ENCODE assay signal across 8 mouse cellular contexts in the genomic region with DNA sequence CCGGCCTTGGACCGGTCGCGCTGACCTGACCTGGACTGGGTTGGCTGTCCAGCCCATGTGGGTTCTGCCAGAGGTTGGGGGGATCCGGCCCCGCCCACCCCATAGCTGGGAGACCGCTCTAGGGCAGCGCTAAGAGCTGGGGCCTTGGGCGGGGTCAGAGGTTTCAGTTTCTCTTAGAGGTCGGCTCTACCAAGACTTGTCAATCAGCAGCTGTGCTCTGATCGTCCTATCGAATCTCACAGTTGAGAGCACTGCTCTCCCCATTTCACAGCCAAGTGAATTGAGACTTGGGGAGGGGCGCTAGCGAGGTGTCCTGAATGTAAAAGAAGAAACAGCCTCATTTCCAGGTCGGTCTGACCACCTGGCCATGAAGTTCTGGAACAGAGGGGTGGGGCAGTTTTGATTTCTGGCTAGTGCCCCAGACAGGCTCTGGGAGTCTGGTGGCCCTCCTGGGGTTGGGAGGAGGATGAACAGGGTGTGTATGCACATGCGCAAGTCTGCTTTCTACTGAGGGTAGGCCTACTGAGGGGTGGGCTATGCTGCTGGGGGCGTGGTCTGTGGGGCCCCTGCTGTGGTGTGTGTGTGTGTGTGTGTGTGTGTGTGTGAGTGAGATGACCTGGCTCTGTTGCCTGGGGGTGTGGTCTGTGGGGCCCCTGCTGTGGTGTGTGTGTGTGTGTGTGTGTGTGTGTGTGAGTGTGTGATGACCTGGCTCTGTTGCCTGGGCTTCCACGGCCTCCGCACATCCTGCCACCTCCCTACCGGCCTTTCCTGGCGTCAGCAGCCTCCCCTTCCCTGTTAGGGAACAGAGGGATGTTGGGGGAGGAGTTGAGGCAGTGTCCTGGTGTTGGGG. TPM values are rescaled to one million over a fixed set of nuclear protein-coding genes. Genes with fewer than 3 reads are reported as not detected.
DNase-seq lines count a peak whose midpoint lies in the region; ATAC-seq and TF ChIP-seq lines count a peak whose summit lies in the region.

No protein-coding gene starts in this region.

- peak; percentile 67 for ATAC-seq in lung, embryonic 14.5 days (ENCODE audit: insufficient read depth)
- peak; percentile 48 for ATAC-seq in neural tube, embryonic 14.5 days (ENCODE audit: low read depth)

- 3% methylated on average over 21 of the region's 21 CpGs for WGBS in heart, adult 2 months
- WGBS in lung, embryonic 14.5 days = 1% methylated on average over 21 of the region's 21 CpGs
- WGBS in neural tube, embryonic 14.5 days = under 1% methylated on average over 21 of the region's 21 CpGs

- no peak for TF ChIP-seq EP300 in MEL (IDR thresholded peaks at IDR 0.05; ENCODE audit: low read depth in 1 of 2, low read length in 2 of 2)
- no peak; the same call in 1 of the 2 replicates for TF ChIP-seq EP300 in heart, adult 2 months (IDR thresholded peaks at IDR 0.05; ENCODE audit: insufficient read depth, low read depth, low read length)

- peak overlapping the region; percentile 80 for H3K9ac ChIP-seq in MEL (ENCODE audit: control insufficient read depth, low read depth, low read length, poor library complexity, severe bottlenecking)
- H3K9ac ChIP-seq in heart, adult 2 months (ENCODE audit: low read depth, low read length) = peak overlapping the region; percentile 86
- H3K9ac ChIP-seq in lung, embryonic 14.5 days = peak overlapping the region; percentile 89
- peak overlapping the region; percentile 42; the same call in 1 of the 2 replicates for H3K9ac ChIP-seq in neural tube, embryonic 14.5 days (replicated peaks; ENCODE audit: low read depth, low read length)

- peaks cover 2 to 14% of the 10 kb centered on the region in 2 experiments for H3K4me1 ChIP-seq in MEL (ENCODE audit: control insufficient read depth in 1 of 2, insufficient read depth in 2 of 2, low read length in 2 of 2)
- peaks cover 23% of the 10 kb centered on the region for H3K4me1 ChIP-seq in heart, adult 2 months (ENCODE audit: control insufficient read depth, insufficient read depth, low read length)
- H3K4me1 ChIP-seq in lung, embryonic 14.5 days (ENCODE audit: insufficient read depth) = peaks cover 22% of the 10 kb centered on the region
- peaks cover 24% of the 10 kb centered on the region for H3K4me1 ChIP-seq in neural tube, embryonic 14.5 days (ENCODE audit: control insufficient read depth, insufficient read depth, low read length)

- intact Hi-C loops in heart, adult 2 months (cut with DNase I) = loop anchor here (2.0 kb wide), 1 partner anchor 43 kb away; no protein-coding TSS in a partner anchor

- peaks cover 0 to 5% of the 10 kb centered on the region in 2 experiments; a peak in 2 of 4 replicates for H3K36me3 ChIP-seq in MEL (ENCODE audit: control insufficient read depth in 1 of 2, insufficient read depth in 2 of 2, low read length in 2 of 2)
- H3K36me3 ChIP-seq in heart, adult 2 months (ENCODE audit: control insufficient read depth, insufficient read depth, low read length) = no peaks in the 10 kb centered on the region
- peaks cover 14% of the 10 kb centered on the region; the same call in 1 of the 2 replicates for H3K36me3 ChIP-seq in lung, embryonic 14.5 days (ENCODE audit: insufficient read depth)
- H3K36me3 ChIP-seq in neural tube, embryonic 14.5 days (ENCODE audit: control insufficient read depth, insufficient read depth, low read length) = no peaks in the 10 kb centered on the region

- no peak for TF ChIP-seq RAD21 in MEL (IDR thresholded peaks at IDR 0.05; ENCODE audit: low read depth, low read length)

- no peak for TF ChIP-seq CTCF in MEL (IDR thresholded peaks at IDR 0.05 in 2 of 3, conservative IDR thresholded peaks at IDR 0.05 in 1 of 3; ENCODE audit: control insufficient read depth in 1 of 3, insufficient read depth in 1 of 3, low read depth in 2 of 3, low read length in 3 of 3, poor library complexity in 1 of 3, severe bottlenecking in 1 of 3)
- no peak for TF ChIP-seq CTCF in heart, adult 2 months (IDR thresholded peaks at IDR 0.05)
- 0 out of 2 replicates have a peak, but pooled peaks have one; percentile 2 for TF ChIP-seq CTCF in lung, embryonic 14.5 days (IDR thresholded peaks at IDR 0.05; ENCODE audit: low read depth)

- peak overlapping the region; percentile 71 for H3K27ac ChIP-seq in MEL (ENCODE audit: control insufficient read depth, low read depth, low read length)
- peak overlapping the region; percentile 99 for H3K27ac ChIP-seq in heart, adult 2 months
- peak overlapping the region; percentile 91 for H3K27ac ChIP-seq in lung, embryonic 14.5 days (ENCODE audit: low read depth)
- peak overlapping the region; percentile 70 for H3K27ac ChIP-seq in neural tube, embryonic 14.5 days (ENCODE audit: low read depth, low read length)

- peak overlapping the region; percentile 93 for H3K4me2 ChIP-seq in lung, embryonic 14.5 days
- H3K4me2 ChIP-seq in neural tube, embryonic 14.5 days (ENCODE audit: low read depth, low read length) = peak overlapping the region; percentile 64

- DNase-seq in 3T3-L1 (ENCODE audit: low read depth, low spot score) (peak; percentile 89), MEL (ENCODE audit: low read depth, low spot score) (peak; percentile 84)
- DNase-seq in embryo, embryonic 9.5 days (ENCODE audit: extremely low spot score) = peak; percentile 79
- peak; percentile 65 to 76 for DNase-seq in heart, adult 2 months
- DNase-seq in kidney, adult 11 months = peak; percentile 59
- DNase-seq in lung, embryonic 14.5 days = peak; percentile 84
- DNase-seq in layer of hippocampus, postnatal 25 days (ENCODE audit: extremely low spot score in 1 of 2, low spot score in 1 of 2) = no peak

- no peaks in the 10 kb centered on the region for H3K9me3 ChIP-seq in MEL (replicated peaks; ENCODE audit: insufficient read depth, low read length)
- no peaks in the 10 kb centered on the region for H3K9me3 ChIP-seq in lung, embryonic 14.5 days (ENCODE audit: low read depth, low read length)
- H3K9me3 ChIP-seq in neural tube, embryonic 14.5 days (ENCODE audit: control insufficient read depth, low read length) = no peaks in the 10 kb centered on the region

- H3K79me2 ChIP-seq in MEL (ENCODE audit: control insufficient read depth, insufficient read depth, low read length, poor library complexity) = peaks cover 4% of the 10 kb centered on the region; the same call in 1 of the 2 replicates
- 0 out of 2 replicates have a peak, but pooled peaks cover 5% of the 10 kb centered on the region for H3K79me2 ChIP-seq in heart, adult 2 months (replicated peaks; ENCODE audit: control insufficient read depth, insufficient read depth, low read length)

- no peak for TF ChIP-seq POLR2A in MEL (IDR thresholded peaks at IDR 0.05; ENCODE audit: control insufficient read depth in 1 of 2, insufficient read depth in 1 of 2, low read depth in 1 of 2, low read length in 2 of 2, poor library complexity in 1 of 2)
- peak; percentile 41; the same call in 1 of the 2 replicates for TF ChIP-seq POLR2A in heart, adult 2 months (IDR thresholded peaks at IDR 0.05; ENCODE audit: insufficient read depth, low read depth, low read length)

- peak overlapping the region; percentile 75 to 82 for H3K4me3 ChIP-seq in MEL (ENCODE audit: control insufficient read depth in 1 of 2, insufficient read depth in 1 of 2, low read depth in 2 of 2, low read length in 2 of 2)
- H3K4me3 ChIP-seq in heart, adult 2 months = peak overlapping the region; percentile 98
- peak overlapping the region; percentile 96 for H3K4me3 ChIP-seq in lung, embryonic 14.5 days (ENCODE audit: low read depth, low read length)
- H3K4me3 ChIP-seq in neural tube, embryonic 14.5 days (ENCODE audit: low read depth, low read length) = peak overlapping the region; percentile 47

- no peaks in the 10 kb centered on the region for H3K27me3 ChIP-seq in MEL (ENCODE audit: control insufficient read depth in 1 of 2, insufficient read depth in 2 of 2, low read length in 2 of 2)
- no peaks in the 10 kb centered on the region for H3K27me3 ChIP-seq in heart, adult 2 months (ENCODE audit: control insufficient read depth, insufficient read depth, low read length)
- no peaks in the 10 kb centered on the region for H3K27me3 ChIP-seq in lung, embryonic 14.5 days (ENCODE audit: insufficient read depth, low read length)
- no peaks in the 10 kb centered on the region for H3K27me3 ChIP-seq in neural tube, embryonic 14.5 days (ENCODE audit: control insufficient read depth, insufficient read depth, low read length)

RNA-seq across cellular contexts. Expression of a gene that starts 36.1 kb away (rescaled TPM):
- total RNA-seq in MEL (2012; rRNA removed) = 18.4 and 21.3 TPM in 2 replicates
- 10 to 100 TPM in 1 of 2 experiments, not detected in 1; 31.3 TPM for polyA plus RNA-seq in MEL (2012; ENCODE audit: insufficient read depth in 1 of 2, insufficient read length in 2 of 2, low read depth in 1 of 2, low replicate concordance in 2 of 2, missing spikeins in 1 of 2)
- total RNA-seq in heart, adult 2 months (2021) = 10 to 100 TPM; 24.4 to 30.9 TPM
- polyA plus RNA-seq in heart, adult 2 months (2012; rRNA removed) = 22.0 and 26.7 TPM in 2 replicates
- 47.5 and 49.2 TPM in 2 replicates for polyA plus RNA-seq in lung, embryonic 14.5 days (2014; fragmentation: Nextera tagmentation; extraction: Ambion mirVana)
- 33.9 and 35.4 TPM in 2 replicates for polyA plus RNA-seq in neural tube, embryonic 14.5 days (2014; fragmentation: Nextera tagmentation; extraction: Ambion mirVana)
- 10 to 100 TPM; 14.0 to 16.0 TPM for total RNA-seq in layer of hippocampus, postnatal 25 days (2021)

RNA-seq across cellular contexts. Expression of a gene that starts 44.6 kb away (rescaled TPM):
- total RNA-seq in MEL (2012; rRNA removed) = 28.2 and 33.5 TPM in 2 replicates
- polyA plus RNA-seq in MEL (2012; ENCODE audit: insufficient read depth in 1 of 2, insufficient read length in 2 of 2, low read depth in 1 of 2, low replicate concordance in 2 of 2, missing spikeins in 1 of 2) = 100 to 1,000 TPM in 1 of 2 experiments, 10 to 100 TPM in 1; 46.8 to 213 TPM
- total RNA-seq in heart, adult 2 months (2021) = 10 to 100 TPM; 73.3 to 82.4 TPM
- polyA plus RNA-seq in heart, adult 2 months (2012; rRNA removed) = 54.2 and 66.4 TPM in 2 replicates
- polyA plus RNA-seq in lung, embryonic 14.5 days (2014; fragmentation: Nextera tagmentation; extraction: Ambion mirVana) = 201 and 209 TPM in 2 replicates
- polyA plus RNA-seq in neural tube, embryonic 14.5 days (2014; fragmentation: Nextera tagmentation; extraction: Ambion mirVana) = 45.6 and 126 TPM in 2 replicates
- total RNA-seq in layer of hippocampus, postnatal 25 days (2021) = 100 to 1,000 TPM; 101 to 108 TPM

RNA-seq across cellular contexts. Expression of a gene that starts 48.9 kb away (rescaled TPM):
- 39.0 and 40.8 TPM in 2 replicates for total RNA-seq in MEL (2012; rRNA removed)
- 100 to 1,000 TPM in 1 of 2 experiments, not detected in 1; 127 TPM for polyA plus RNA-seq in MEL (2012; ENCODE audit: insufficient read depth in 1 of 2, insufficient read length in 2 of 2, low read depth in 1 of 2, low replicate concordance in 2 of 2, missing spikeins in 1 of 2)
- total RNA-seq in heart, adult 2 months (2021) = 10 to 100 TPM; 13.8 to 17.4 TPM
- 9.9 and 13.1 TPM in 2 replicates for polyA plus RNA-seq in heart, adult 2 months (2012; rRNA removed)
- 52.8 and 57.4 TPM in 2 replicates for polyA plus RNA-seq in lung, embryonic 14.5 days (2014; fragmentation: Nextera tagmentation; extraction: Ambion mirVana)
- 58.4 and 66.0 TPM in 2 replicates for polyA plus RNA-seq in neural tube, embryonic 14.5 days (2014; fragmentation: Nextera tagmentation; extraction: Ambion mirVana)
- 10 to 100 TPM; 37.4 to 37.6 TPM for total RNA-seq in layer of hippocampus, postnatal 25 days (2021)

RNA-seq across cellular contexts. Expression of a gene that starts 57.1 kb away (rescaled TPM):
- 974 and 1,054 TPM in 2 replicates for total RNA-seq in MEL (2012; rRNA removed)
- polyA plus RNA-seq in MEL (2012; ENCODE audit: insufficient read depth in 1 of 2, insufficient read length in 2 of 2, low read depth in 1 of 2, low replicate concordance in 2 of 2, missing spikeins in 1 of 2) = 1,000 to 10,000 TPM in 1 of 2 experiments, 100 to 1,000 TPM in 1; 646 to 1,010 TPM
- total RNA-seq in heart, adult 2 months (2021) = 100 to 1,000 TPM; 174 to 176 TPM
- 425 and 497 TPM in 2 replicates for polyA plus RNA-seq in heart, adult 2 months (2012; rRNA removed)
- 799 and 855 TPM in 2 replicates for polyA plus RNA-seq in lung, embryonic 14.5 days (2014; fragmentation: Nextera tagmentation; extraction: Ambion mirVana)
- 50.7 and 166 TPM in 2 replicates for polyA plus RNA-seq in neural tube, embryonic 14.5 days (2014; fragmentation: Nextera tagmentation; extraction: Ambion mirVana)
- total RNA-seq in layer of hippocampus, postnatal 25 days (2021) = 10 to 100 TPM; 15.0 to 18.0 TPM

RNA-seq across cellular contexts. Expression of a gene that starts 58.0 kb away (rescaled TPM):
- 2.5 and 2.6 TPM in 2 replicates for total RNA-seq in MEL (2012; rRNA removed)
- polyA plus RNA-seq in MEL (2012; ENCODE audit: insufficient read depth in 1 of 2, insufficient read length in 2 of 2, low read depth in 1 of 2, low replicate concordance in 2 of 2, missing spikeins in 1 of 2) = 1 to 10 TPM in 1 of 2 experiments, not detected in 1; 4.5 TPM
- not detected for total RNA-seq in heart, adult 2 months (2021)
- not detected in 2 replicates for polyA plus RNA-seq in heart, adult 2 months (2012; rRNA removed)
- polyA plus RNA-seq in lung, embryonic 14.5 days (2014; fragmentation: Nextera tagmentation; extraction: Ambion mirVana) = not detected in 2 replicates
- not detected in 2 replicates for polyA plus RNA-seq in neural tube, embryonic 14.5 days (2014; fragmentation: Nextera tagmentation; extraction: Ambion mirVana)
- total RNA-seq in layer of hippocampus, postnatal 25 days (2021) = not detected

Comparison
In these comparisons a context has a peak if more than half of its experiments do, and no peak if none do; other contexts are left out.
1. DNase-seq: peak in 3T3-L1 (single experiment), MEL (single experiment), embryo, embryonic 9.5 days (single experiment), heart, adult 2 months (2 of 2), kidney, adult 11 months (single experiment) and lung, embryonic 14.5 days (single experiment); none in layer of hippocampus, postnatal 25 days (0 of 2).
2. H3K4me3 ChIP-seq: peak in every context shown above with its lines; median percentile 98 in heart, adult 2 months; 96 in lung, embryonic 14.5 days; 78 in MEL; 47 in neural tube, embryonic 14.5 days.
3. Peak in every context shown above with its lines, with median percentiles within 50 percentile points of each other: H3K27ac ChIP-seq and H3K9ac ChIP-seq.